Mouse (Mus musculus): ENCODE results near the gene Dad1. TPM values are rescaled to one million over a fixed set of nuclear protein-coding genes. Genes with fewer than 3 reads are reported as not detected.

Dad1 gene
- total and polyA plus RNA-seq, 3 experiments = 186 to 320 TPM; not detected in 1

DNA sequence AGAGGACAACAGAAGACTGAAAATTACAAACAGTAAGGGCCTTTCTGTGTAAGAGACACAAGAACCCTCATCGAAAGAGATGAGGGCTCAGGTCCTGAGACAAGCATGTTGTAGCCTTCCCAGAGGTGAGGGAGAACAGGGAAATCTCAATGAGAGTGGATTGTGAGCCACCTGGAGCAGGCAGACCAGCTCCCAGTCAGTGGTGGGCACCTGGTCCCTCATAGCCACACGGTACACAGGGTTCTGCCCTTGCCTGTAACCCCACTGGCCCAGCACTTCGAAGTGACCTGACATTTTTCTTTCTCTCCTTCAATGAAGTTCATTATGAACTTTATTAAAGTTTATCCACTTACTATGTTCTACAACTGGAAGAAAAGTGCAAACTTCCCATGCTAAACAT, 18.8 kb upstream of the Dad1 start:
- Histone ChIP-seq H3K27ac (ENCODE audit: control insufficient read depth, low read depth, low read length) (no peak overlapping the region), H3K9ac (ENCODE audit: control insufficient read depth, low read depth, low read length, poor library complexity, severe bottlenecking) (no peak overlapping the region), H3K9me3 (replicated peaks; ENCODE audit: insufficient read depth, low read length) (no peaks in the 10 kb centered on the region), H3K36me3 (ENCODE audit: control insufficient read depth in 1 of 2, insufficient read depth in 2 of 2, low read length in 2 of 2) (no peaks in the 10 kb centered on the region), H3K27me3 (ENCODE audit: control insufficient read depth in 1 of 2, insufficient read depth in 2 of 2, low read length in 2 of 2) (peaks cover 2 to 4% of the 10 kb centered on the region in 2 experiments; a peak in 3 of 4 replicates), H3K4me3 (ENCODE audit: control insufficient read depth in 1 of 2, insufficient read depth in 1 of 2, low read depth in 2 of 2, low read length in 2 of 2) (no peak overlapping the region), H3K79me2 (ENCODE audit: control insufficient read depth, insufficient read depth, low read length, poor library complexity) (no peaks in the 10 kb centered on the region), H3K4me1 (ENCODE audit: control insufficient read depth in 1 of 2, insufficient read depth in 2 of 2, low read length in 2 of 2) (no peaks in the 10 kb centered on the region)
- TF ChIP-seq RAD21 (IDR thresholded peaks at IDR 0.05; ENCODE audit: low read depth, low read length) (no peak), GABPA (IDR thresholded peaks at IDR 0.05; ENCODE audit: low read depth, low read length) (no peak), USF2 (IDR thresholded peaks at IDR 0.05; ENCODE audit: borderline replicate concordance in 1 of 2, insufficient read depth in 1 of 2, low read depth in 1 of 2, low read length in 2 of 2) (no peak), TBP (IDR thresholded peaks at IDR 0.05; ENCODE audit: low read depth, low read length) (no peak), POLR2AphosphoS2 (IDR thresholded peaks at IDR 0.05; ENCODE audit: low read length) (no peak), ZNF384 (IDR thresholded peaks at IDR 0.05; ENCODE audit: low read depth, low read length) (no peak), TCF12 (IDR thresholded peaks at IDR 0.05; ENCODE audit: low read depth, low read length) (no peak), NRF1 (IDR thresholded peaks at IDR 0.05; ENCODE audit: insufficient read depth, low read depth, low read length, poor library complexity, severe bottlenecking) (no peak), HCFC1 (IDR thresholded peaks at IDR 0.05; ENCODE audit: low read depth, low read length) (no peak), ELF1 (IDR thresholded peaks at IDR 0.05; ENCODE audit: low read depth, low read length) (no peak), MYC (IDR thresholded peaks at IDR 0.05; ENCODE audit: low read depth, low read length) (no peak), POLR2AphosphoS5 (IDR thresholded peaks at IDR 0.05; ENCODE audit: borderline replicate concordance, low read depth, low read length) (no peak), NELFE (IDR thresholded peaks at IDR 0.05; ENCODE audit: low read depth, low read length) (no peak), USF1 (IDR thresholded peaks at IDR 0.05; ENCODE audit: low read depth, low read length) (no peak), KAT2A (conservative IDR thresholded peaks at IDR 0.05; ENCODE audit: low read depth, low read length) (no peak), ETS1 (IDR thresholded peaks at IDR 0.05; ENCODE audit: low read depth, low read length) (no peak)
- no peak for DNase-seq (ENCODE audit: low read depth, low spot score)

DNA sequence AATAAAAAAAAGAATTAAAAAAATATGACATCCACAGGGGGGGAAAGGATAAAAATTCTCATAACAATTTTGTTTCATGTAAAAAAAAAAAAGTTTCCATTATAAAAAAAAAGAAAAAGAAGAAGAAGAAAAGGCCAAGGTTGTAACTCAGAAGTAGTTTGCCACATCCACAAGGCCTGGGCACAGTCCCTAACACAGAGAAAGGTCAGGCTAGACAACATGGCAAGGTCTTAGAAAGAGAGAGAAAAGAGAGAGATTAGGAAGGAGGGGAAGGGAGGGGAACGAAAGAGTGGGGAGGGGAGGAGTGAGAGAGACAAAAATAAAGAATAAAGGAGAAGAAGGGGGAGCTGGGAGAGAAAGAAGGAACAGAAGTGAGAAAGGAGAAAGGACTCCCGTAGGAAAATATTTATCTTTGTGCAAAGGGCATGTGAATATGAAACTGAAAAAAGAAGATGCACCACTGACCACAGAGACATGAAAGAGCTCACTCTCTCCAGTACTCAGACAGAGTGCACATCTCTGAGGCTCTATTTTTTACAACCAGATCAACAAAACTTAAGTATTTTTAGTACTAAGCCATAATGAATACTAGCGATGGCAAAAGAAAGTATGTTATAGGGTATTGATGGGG, 18.2 kb upstream of the Dad1 start:
- Histone ChIP-seq H3K79me2 (ENCODE audit: control insufficient read depth, insufficient read depth, low read length, poor library complexity) (no peaks in the 10 kb centered on the region), H3K9me3 (replicated peaks; ENCODE audit: insufficient read depth, low read length) (no peaks in the 10 kb centered on the region), H3K27me3 (ENCODE audit: control insufficient read depth in 1 of 2, insufficient read depth in 2 of 2, low read length in 2 of 2) (peaks cover 2 to 4% of the 10 kb centered on the region in 2 experiments; a peak in 3 of 4 replicates), H3K4me3 (ENCODE audit: control insufficient read depth in 1 of 2, insufficient read depth in 1 of 2, low read depth in 2 of 2, low read length in 2 of 2) (no peak overlapping the region), H3K9ac (ENCODE audit: control insufficient read depth, low read depth, low read length, poor library complexity, severe bottlenecking) (no peak overlapping the region), H3K36me3 (ENCODE audit: control insufficient read depth in 1 of 2, insufficient read depth in 2 of 2, low read length in 2 of 2) (no peaks in the 10 kb centered on the region), H3K27ac (ENCODE audit: control insufficient read depth, low read depth, low read length) (no peak overlapping the region), H3K4me1 (ENCODE audit: control insufficient read depth in 1 of 2, insufficient read depth in 2 of 2, low read length in 2 of 2) (no peaks in the 10 kb centered on the region)
- no peak for DNase-seq (ENCODE audit: low read depth, low spot score)
- TF ChIP-seq ZKSCAN1 (IDR thresholded peaks at IDR 0.05; ENCODE audit: low read depth, low read length) = no peak
